Mouse (Mus musculus) C2C12 (cell line): ENCODE results near the gene Eya2.

ENCODE experiments used
- CEBPB ChIP-seq: IDR thresholded peaks from one replicate; pipeline ENCODE4 v1.6.1; 2011; ENCODE audit warnings: low read depth, mild to moderate bottlenecking, control low read depth, moderate library complexity
- CTCF ChIP-seq: IDR thresholded peaks from one replicate; pipeline ENCODE4 v1.5.1; 2011; ENCODE audit not compliant: control insufficient read depth, insufficient read depth, insufficient read length
- FOSL1 ChIP-seq: IDR thresholded peaks from one replicate; pipeline ENCODE4 v1.8.0; 2011; ENCODE audit warnings: mild to moderate bottlenecking, low read length; ENCODE audit not compliant: poor library complexity, insufficient read depth, severe bottlenecking
- MYOD1 ChIP-seq: IDR thresholded peaks from one replicate; pipeline ENCODE4 v1.6.1; 2011; ENCODE audit warnings: low read depth; ENCODE audit not compliant: control insufficient read depth, insufficient read length
- MYOG ChIP-seq: IDR thresholded peaks from one replicate; pipeline ENCODE4 v1.6.1; 2011; ENCODE audit not compliant: control insufficient read depth, insufficient read length; ENCODE audit errors: extremely low read depth
- USF1 ChIP-seq: IDR thresholded peaks from one replicate; pipeline ENCODE4 v1.6.1; 2011; ENCODE audit warnings: low read depth, mild to moderate bottlenecking, control low read depth, moderate library complexity

DNA sequence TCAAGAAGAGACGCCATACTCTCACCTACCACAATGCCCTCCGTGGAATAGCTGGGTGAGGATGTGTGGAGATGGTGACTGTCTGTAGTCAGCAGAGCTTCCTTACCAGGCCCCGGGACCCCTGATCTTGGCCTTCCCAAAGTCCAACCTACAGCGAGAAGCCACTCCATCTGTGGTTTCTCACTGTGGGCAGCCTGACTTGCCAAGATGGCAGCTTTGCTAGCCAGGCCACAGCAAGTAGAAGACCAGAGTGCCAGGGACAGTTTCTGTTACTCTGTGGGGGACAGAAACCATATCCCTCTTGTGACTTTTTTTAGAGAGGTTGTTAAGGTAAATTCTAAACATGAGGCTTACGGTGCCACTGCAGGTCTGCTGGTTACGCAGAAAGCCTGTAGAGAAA is 99.9 kb downstream of the Eya2 start:
- no peak for TF ChIP-seq CEBPB
- TF ChIP-seq CTCF, result no peak
- no peak for TF ChIP-seq FOSL1
- no peak for TF ChIP-seq USF1
- TF ChIP-seq MYOD1, result no peak
- no peak for TF ChIP-seq MYOG
